Mouse (Mus musculus) liver, embryonic 15.5 days (tissue): ENCODE data around the gene Lilrb4a. TPM values are rescaled to one million over a fixed set of nuclear protein-coding genes. Genes with fewer than 3 reads are reported as not detected.

Experiments
- ATAC-seq: fragments of 200-750 bp; cut with Nextera tagmentation; 2 replicates; pipeline ENCODE4 v1.8.0; 2017; ENCODE audit warnings: moderate number of reproducible peaks, mild to moderate bottlenecking, moderate library complexity; ENCODE audit not compliant: insufficient read depth
- H3K27ac ChIP-seq: fragments of 300-500 bp; sonication (generic); replicated peaks from 2 replicates; pipeline ENCODE4 v1.5.1; 2015; ENCODE audit warnings: mild to moderate bottlenecking, inconsistent platforms
- H3K27me3 ChIP-seq: fragments of 300-500 bp; sonication (generic); 2 replicates; pipeline ENCODE4 v1.6.1; 2015; ENCODE audit warnings: mild to moderate bottlenecking, inconsistent platforms
- H3K36me3 ChIP-seq: fragments of 300-500 bp; sonication (generic); replicated peaks from 2 replicates; pipeline ENCODE4 v1.6.1; 2015; ENCODE audit warnings: moderate library complexity, mild to moderate bottlenecking, inconsistent platforms
- H3K4me1 ChIP-seq: fragments of 300-500 bp; sonication (generic); replicated peaks from 2 replicates; pipeline ENCODE4 v1.6.1; 2015; ENCODE audit warnings: inconsistent platforms
- H3K4me2 ChIP-seq: fragments of 300-500 bp; sonication (generic); 2 replicates; pipeline ENCODE4 v1.6.1; 2015; ENCODE audit warnings: moderate library complexity, mild to moderate bottlenecking, inconsistent platforms
- H3K4me3 ChIP-seq: fragments of 300-500 bp; sonication (generic); replicated peaks from 2 replicates; pipeline ENCODE4 v1.5.1; 2015; ENCODE audit warnings: mild to moderate bottlenecking, inconsistent platforms
- H3K9ac ChIP-seq: fragments of 300-500 bp; sonication (generic); 2 replicates; pipeline ENCODE4 v1.6.1; 2015; ENCODE audit warnings: moderate library complexity, mild to moderate bottlenecking, inconsistent platforms
- H3K9me3 ChIP-seq: fragments of 300-500 bp; sonication (generic); replicated peaks from 2 replicates; pipeline ENCODE4 v1.6.1; 2016; ENCODE audit warnings: inconsistent platforms
- WGBS: fragments of 180-500 bp; shearing (Covaris S2); methylation state at CpG from one replicate; pipeline ENCODE4 v1.1.7; 2015; ENCODE audit warnings: mixed read lengths; ENCODE audit not compliant: insufficient replicate concordance; 5-methylcytosine and 5-hydroxymethylcytosine counted together
- polyA plus RNA-seq: library from polyadenylated mRNA; unstranded; fragments of >200 nt; fragmentation: Nextera tagmentation; extraction: Ambion mirVana; gene quantifications from 2 replicates; pipeline ENCODE4 v1.2.1, GENCODE M21; 2015

Gene Lilrb4a
- polyA plus RNA-seq, 1 experiment from 2014 or later: 4.6 TPM

DNA sequence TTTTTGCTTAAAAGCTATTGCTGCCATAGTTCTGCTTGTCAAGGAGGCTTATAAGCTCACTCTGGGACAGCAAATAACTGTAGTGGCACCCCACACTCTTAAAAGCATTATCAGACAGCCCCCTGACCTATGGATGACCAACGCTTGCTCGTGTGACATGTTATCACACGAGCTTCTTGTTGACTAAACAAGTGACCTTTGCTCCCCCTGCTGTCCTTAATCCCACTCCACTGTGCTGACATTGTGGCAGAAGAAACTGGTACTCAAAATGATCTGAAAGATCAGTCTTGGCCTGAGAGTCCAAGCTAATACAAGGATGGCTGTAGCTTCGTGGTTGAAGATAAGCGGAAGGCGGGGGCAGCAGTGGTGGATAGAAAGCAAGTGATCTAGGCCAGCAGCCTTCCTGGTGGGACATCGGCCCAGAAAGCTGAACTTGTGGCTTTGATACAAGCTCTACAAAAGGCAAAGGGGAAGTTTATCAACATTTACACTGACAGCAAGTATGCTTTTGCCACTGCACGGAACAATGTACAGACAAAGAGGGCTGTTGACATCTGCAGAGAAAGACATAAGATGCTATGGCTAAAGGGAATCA is 38.2 kb downstream of the Lilrb4a start:
- ATAC-seq: no peak
- no peak overlapping the region for H3K4me3 ChIP-seq
- WGBS: 10% methylated on average over 8 of the region's 8 CpGs
- peaks cover 4% of the 10 kb centered on the region for H3K4me1 ChIP-seq
- no peak overlapping the region for H3K27ac ChIP-seq
- no peak overlapping the region for H3K9ac ChIP-seq
- H3K36me3 ChIP-seq: no peaks in the 10 kb centered on the region
- H3K9me3 ChIP-seq: no peaks in the 10 kb centered on the region
- H3K27me3 ChIP-seq: no peaks in the 10 kb centered on the region
- no peak overlapping the region for H3K4me2 ChIP-seq

DNA sequence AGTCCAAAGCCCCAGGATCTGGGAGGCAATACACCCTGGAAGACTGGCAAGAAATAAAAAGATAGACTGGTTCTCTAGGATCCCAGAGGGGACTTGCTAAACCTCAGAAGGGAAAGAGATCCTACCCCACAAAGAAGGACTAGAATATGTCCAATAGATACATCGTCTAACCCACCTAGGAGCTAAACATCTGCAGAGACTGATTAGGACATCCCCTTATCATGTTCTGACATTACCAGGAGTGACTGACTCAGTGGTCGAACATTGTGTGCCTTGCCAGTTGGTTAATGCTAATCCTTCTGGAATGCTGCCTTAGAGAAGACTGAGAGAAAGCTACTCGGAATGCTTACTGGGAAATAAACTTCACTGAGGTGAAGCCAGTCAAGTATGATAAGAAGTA is 38.7 kb downstream of the Lilrb4a start:
- no peaks in the 10 kb centered on the region for H3K9me3 ChIP-seq

DNA sequence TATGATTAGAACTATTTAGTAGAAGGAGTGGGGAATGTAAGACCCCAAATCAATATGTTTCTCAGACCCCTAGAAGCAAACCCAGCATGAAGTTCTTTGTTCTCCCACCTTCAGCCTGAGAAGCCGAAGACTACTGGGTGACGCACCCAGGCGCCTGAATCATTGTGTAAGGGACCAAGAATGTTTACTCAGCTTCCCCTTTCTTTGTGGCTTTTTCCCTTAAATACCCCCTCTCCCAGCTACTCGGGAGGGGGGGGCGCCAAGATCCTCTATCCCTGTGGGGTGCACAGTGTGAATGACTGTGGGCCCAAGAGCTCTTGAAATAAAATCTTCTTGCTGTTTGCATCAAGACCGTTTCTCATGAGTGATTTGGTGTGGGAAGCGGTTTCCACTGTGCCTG is 40.1 kb downstream of the Lilrb4a start:
- Histone ChIP-seq H3K4me1 (peaks cover 4% of the 10 kb centered on the region), H3K27ac (no peak overlapping the region), H3K9ac (no peak overlapping the region), H3K4me2 (no peak overlapping the region), H3K4me3 (no peak overlapping the region), H3K36me3 (no peaks in the 10 kb centered on the region), H3K9me3 (no peaks in the 10 kb centered on the region), H3K27me3 (no peaks in the 10 kb centered on the region)
- 61% methylated on average over 7 of the region's 7 CpGs for WGBS
- no peak for ATAC-seq

More for the DNA sequence above, 38.7 kb downstream of the Lilrb4a start:
- Histone ChIP-seq H3K36me3 (no peaks in the 10 kb centered on the region), H3K4me1 (peaks cover 4% of the 10 kb centered on the region), H3K9ac (no peak overlapping the region), H3K4me3 (no peak overlapping the region), H3K27me3 (no peaks in the 10 kb centered on the region), H3K27ac (no peak overlapping the region), H3K4me2 (no peak overlapping the region)
- 17% methylated on average over 3 of the region's 3 CpGs for WGBS
- no peak for ATAC-seq

Other genes with a start within 250 kb of the Lilrb4a start
- gene Gm49339, start 10.3 kb upstream of the Lilrb4a start, polyA plus RNA-seq: 2.1 and 2.3 TPM in 2 replicates
- 1.5 TPM in 2 replicates for gene Lilr4b, start 10.3 kb upstream of the Lilrb4a start, polyA plus RNA-seq
- gene Fam162b, start 99.6 kb downstream of the Lilrb4a start, polyA plus RNA-seq: not detected in 2 replicates
- 0.06 and 0.12 TPM in 2 replicates for gene Gprc6a, start 140.5 kb downstream of the Lilrb4a start, polyA plus RNA-seq
- not detected in 2 replicates for gene Rfx6, start 186.8 kb downstream of the Lilrb4a start, polyA plus RNA-seq